Mouse (Mus musculus) G1E (cell line): ENCODE measurements around the gene 4930550C14Rik.

Source experiments
- CTCF ChIP-seq: IDR thresholded peaks from 2 replicates; pipeline ENCODE4 v1.5.1; 2012; ENCODE audit warnings: low read depth, low read length, inconsistent platforms, mixed read lengths
- GATA1 ChIP-seq: IDR thresholded peaks from 2 replicates; pipeline ENCODE4 v1.6.1; 2012; ENCODE audit warnings: borderline replicate concordance, low read length, inconsistent platforms, mixed read lengths
- POLR2AphosphoS5 ChIP-seq: IDR thresholded peaks from 2 replicates; pipeline ENCODE4 v1.6.1; 2012; ENCODE audit warnings: low read depth, low read length, inconsistent platforms; ENCODE audit not compliant: insufficient replicate concordance
- TAL1 ChIP-seq: conservative IDR thresholded peaks from 2 replicates; pipeline ENCODE4 v1.6.1; 2012; ENCODE audit warnings: low read depth, low read length, inconsistent platforms, mixed read lengths

DNA sequence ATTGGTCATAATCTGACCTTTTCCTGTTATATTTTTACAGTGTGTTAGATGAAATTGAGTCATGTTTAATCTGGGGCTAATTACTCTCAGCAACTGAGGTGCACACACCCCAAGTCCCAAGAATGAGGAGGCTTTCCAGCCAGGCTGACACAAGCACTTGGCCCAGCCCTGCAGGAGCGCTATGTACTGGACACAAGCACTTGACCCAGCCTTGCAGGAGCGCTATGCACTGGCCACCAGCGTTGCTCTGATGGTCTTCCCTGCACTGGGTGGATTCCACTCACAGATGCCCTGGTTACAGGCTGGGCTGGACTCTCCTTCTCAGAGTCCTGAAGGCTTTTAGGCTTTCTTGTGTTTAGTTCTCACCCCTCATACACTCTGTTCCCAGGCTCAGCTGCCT lies 13.0 kb upstream of the 4930550C14Rik start:
- TF ChIP-seq CTCF (no peak), POLR2AphosphoS5 (no peak), GATA1 (no peak), TAL1 (no peak)
